Mouse (Mus musculus): Measurements from ENCODE around the gene Ccdc92. TPM values are rescaled to one million over a fixed set of nuclear protein-coding genes. Genes with fewer than 3 reads are reported as not detected.

The Ccdc92 gene
- total and polyA plus RNA-seq, 2 experiments from 2014 or later = 26.1 to 45.4 TPM

- no peak overlapping the region for H3K9ac ChIP-seq
- DNase-seq (no peak), ATAC-seq (no peak)
- no peak overlapping the region for H3K4me3 ChIP-seq (ENCODE audit: low read depth, low read length)
- TF ChIP-seq CTCF (IDR thresholded peaks at IDR 0.05; ENCODE audit: low read depth) = no peak
- no peaks in the 10 kb centered on the region for H3K27me3 ChIP-seq (ENCODE audit: insufficient read depth, low read length)
- H3K27ac ChIP-seq (ENCODE audit: low read depth, low read length) = no peak overlapping the region
- peaks cover 8% of the 10 kb centered on the region; the same call in 1 of the 2 replicates for H3K36me3 ChIP-seq (ENCODE audit: insufficient read depth)
- WGBS = 92% methylated on average over 4 of the region's 4 CpGs
- no peaks in the 10 kb centered on the region for H3K4me1 ChIP-seq (ENCODE audit: insufficient read depth)
- no peak overlapping the region for H3K4me2 ChIP-seq (ENCODE audit: low read depth)
- H3K9me3 ChIP-seq (ENCODE audit: low read length) = no peaks in the 10 kb centered on the region
Observed at GRCm38 (mm10) chr5:124879251-124879650, 17.0 kb upstream of the Ccdc92 start.

DNA sequence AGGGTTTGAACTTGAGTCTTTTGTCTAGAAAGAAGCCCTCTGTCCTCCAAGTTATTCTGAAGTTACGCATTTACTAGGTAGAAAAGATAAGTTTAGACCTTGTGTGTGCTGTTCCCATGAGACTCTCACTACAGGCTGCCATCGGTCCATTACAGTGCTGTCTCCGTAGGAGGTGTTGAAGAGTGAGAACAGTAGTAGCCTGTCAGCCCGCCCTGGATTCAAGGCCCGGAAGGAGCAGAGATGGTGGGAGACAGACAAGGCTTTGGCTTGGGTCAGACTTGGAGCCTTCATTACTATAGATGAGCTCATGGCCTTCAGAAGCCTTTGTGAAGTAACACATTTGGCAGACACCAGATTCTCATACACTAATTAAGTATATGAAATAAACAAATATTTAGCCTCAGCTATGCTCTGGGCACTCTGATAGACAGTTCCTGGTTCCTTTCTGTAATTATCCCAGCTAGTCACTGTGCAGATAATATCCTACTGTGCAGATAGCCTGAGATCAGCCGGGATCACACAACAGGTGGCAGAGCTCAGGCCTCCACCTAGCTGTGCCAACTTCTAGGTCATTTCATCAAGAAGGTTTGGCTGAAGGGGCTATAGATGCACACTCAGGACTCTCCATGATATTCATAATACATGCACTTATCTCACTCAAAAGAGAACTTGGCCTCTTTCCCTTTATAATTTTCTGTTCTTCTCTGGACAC, 11.8 kb upstream of the Ccdc92 start:
- no peak overlapping the region for H3K4me3 ChIP-seq (ENCODE audit: low read depth, low read length)
- WGBS = 81% methylated on average over 6 of the region's 6 CpGs
- DNase-seq = no peak

GRCm38 (mm10) chr5:124873096-124873495, 10.9 kb upstream of the Ccdc92 start:
- H3K4me2 ChIP-seq (ENCODE audit: low read depth) = no peak overlapping the region
- H3K27me3 ChIP-seq (ENCODE audit: insufficient read depth, low read length) = no peaks in the 10 kb centered on the region
- H3K4me3 ChIP-seq (ENCODE audit: low read depth, low read length) = no peak overlapping the region
- H3K27ac ChIP-seq (ENCODE audit: low read depth, low read length) = 0 out of 2 replicates have a peak overlapping the region, but pooled peaks have one; percentile 9
- ATAC-seq (no peak), DNase-seq (no peak)
- no peaks in the 10 kb centered on the region for H3K9me3 ChIP-seq (ENCODE audit: low read length)
- no peak overlapping the region for H3K9ac ChIP-seq
- H3K36me3 ChIP-seq (ENCODE audit: insufficient read depth) = peaks cover 8% of the 10 kb centered on the region; the same call in 1 of the 2 replicates
- no peaks in the 10 kb centered on the region for H3K4me1 ChIP-seq (ENCODE audit: insufficient read depth)
- TF ChIP-seq CTCF (IDR thresholded peaks at IDR 0.05; ENCODE audit: low read depth) = no peak
- WGBS = 80% methylated on average over 3 of the region's 3 CpGs

More for the DNA sequence above, 11.8 kb upstream of the Ccdc92 start:
- Histone ChIP-seq H3K36me3 (ENCODE audit: insufficient read depth) (peaks cover 8% of the 10 kb centered on the region; the same call in 1 of the 2 replicates), H3K4me2 (ENCODE audit: low read depth) (no peak overlapping the region), H3K9ac (no peak overlapping the region), H3K27ac (ENCODE audit: low read depth, low read length) (no peak overlapping the region), H3K27me3 (ENCODE audit: insufficient read depth, low read length) (no peaks in the 10 kb centered on the region), H3K4me1 (ENCODE audit: insufficient read depth) (no peaks in the 10 kb centered on the region), H3K9me3 (ENCODE audit: low read length) (no peaks in the 10 kb centered on the region)
- TF ChIP-seq CTCF (IDR thresholded peaks at IDR 0.05; ENCODE audit: low read depth) = no peak
- no peak for ATAC-seq

- Histone ChIP-seq H3K36me3 (ENCODE audit: insufficient read depth) (peaks cover 13% of the 10 kb centered on the region), H3K4me2 (ENCODE audit: low read depth) (no peak overlapping the region), H3K9me3 (ENCODE audit: low read length) (no peaks in the 10 kb centered on the region), H3K4me3 (ENCODE audit: low read depth, low read length) (no peak overlapping the region), H3K9ac (no peak overlapping the region), H3K27me3 (ENCODE audit: insufficient read depth, low read length) (no peaks in the 10 kb centered on the region), H3K27ac (ENCODE audit: low read depth, low read length) (no peak overlapping the region), H3K4me1 (ENCODE audit: insufficient read depth) (no peaks in the 10 kb centered on the region)
- ATAC-seq (no peak), DNase-seq (no peak)
- WGBS = 40% methylated on average over 2 of the region's 2 CpGs
- TF ChIP-seq CTCF (IDR thresholded peaks at IDR 0.05; ENCODE audit: low read depth) = no peak
Observed at GRCm38 (mm10) chr5:124872033-124872432, 9.8 kb upstream of the Ccdc92 start.

DNA sequence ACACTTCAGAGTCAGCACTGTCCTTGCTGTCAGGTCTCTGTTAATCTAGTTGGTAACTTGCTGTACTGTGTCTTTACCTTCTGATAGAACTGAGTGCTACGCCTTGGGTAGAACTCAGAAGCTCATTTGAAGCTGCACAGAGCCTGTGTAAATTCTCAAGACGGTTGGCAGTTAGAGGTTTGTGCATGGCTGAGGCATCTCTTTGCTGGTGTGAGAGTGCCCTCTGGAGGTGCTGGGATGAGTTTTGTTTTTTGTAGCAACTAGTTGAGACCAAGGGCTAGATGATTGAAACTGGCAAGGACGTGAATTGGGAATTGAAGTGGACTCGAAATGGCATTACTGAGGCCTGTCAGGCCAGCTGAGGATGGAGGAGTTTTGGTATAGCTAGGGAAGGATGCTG, 6.8 kb upstream of the Ccdc92 start:
- 30% methylated on average over 4 of the region's 4 CpGs for WGBS
- peak; percentile 68 for ATAC-seq
- peak; percentile 82 for DNase-seq
- peak; percentile 85 for TF ChIP-seq CTCF (IDR thresholded peaks at IDR 0.05; ENCODE audit: low read depth)
- H3K27ac ChIP-seq (ENCODE audit: low read depth, low read length) = no peak overlapping the region
- no peaks in the 10 kb centered on the region for H3K27me3 ChIP-seq (ENCODE audit: insufficient read depth, low read length)
- H3K4me1 ChIP-seq (ENCODE audit: insufficient read depth) = peaks cover 3% of the 10 kb centered on the region; the same call in 1 of the 2 replicates
- no peak overlapping the region for H3K9ac ChIP-seq
- peaks cover 8% of the 10 kb centered on the region; the same call in 1 of the 2 replicates for H3K36me3 ChIP-seq (ENCODE audit: insufficient read depth)
- H3K4me2 ChIP-seq (ENCODE audit: low read depth) = no peak overlapping the region
- no peaks in the 10 kb centered on the region for H3K9me3 ChIP-seq (ENCODE audit: low read length)
- H3K4me3 ChIP-seq (ENCODE audit: low read depth, low read length) = no peak overlapping the region

DNA sequence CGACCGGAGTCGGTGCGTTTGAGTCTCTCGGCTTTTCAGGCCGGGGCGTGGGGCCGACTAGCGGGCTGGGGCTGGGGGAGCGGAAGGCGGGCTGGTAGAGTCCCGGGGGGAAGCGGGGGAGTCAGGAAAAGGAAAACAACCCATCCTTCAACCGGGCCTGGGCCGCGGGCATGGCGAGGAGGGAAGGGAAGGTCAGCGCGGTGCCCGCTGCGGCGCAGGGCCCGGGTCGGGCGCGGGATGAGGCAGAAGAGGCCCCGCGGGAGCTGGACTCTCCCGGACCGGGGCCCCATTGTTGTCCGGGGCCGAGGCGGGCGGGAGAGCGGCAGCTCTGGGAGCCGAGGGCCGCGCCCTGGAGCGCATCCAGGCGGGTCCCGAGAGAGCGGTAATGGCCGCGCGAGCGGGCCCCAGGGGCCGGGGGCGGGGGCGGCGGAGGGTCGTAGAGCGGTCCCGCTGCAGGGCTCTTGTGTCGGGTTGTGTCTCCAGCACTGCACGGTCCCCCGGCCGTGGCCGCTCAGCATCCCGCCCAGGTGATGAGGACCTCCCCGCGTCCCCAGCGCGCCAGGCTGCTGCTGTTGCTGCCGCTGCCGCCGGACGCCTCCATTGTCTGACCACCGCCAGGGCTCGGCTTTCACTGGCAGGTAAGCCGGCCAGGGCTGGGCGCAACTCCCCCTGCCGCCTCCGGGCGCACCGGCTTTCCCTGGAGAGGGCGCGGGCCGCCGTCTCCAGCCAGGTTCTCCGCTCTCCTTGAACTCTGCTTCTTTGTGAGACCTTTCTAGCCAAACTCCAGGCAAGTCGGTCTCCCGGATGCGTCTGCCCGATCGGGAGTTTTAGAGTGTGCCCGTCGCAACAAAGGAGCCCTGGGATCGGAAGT, 882 bp upstream of the Ccdc92 start:
- 4% methylated on average over 83 of the region's 88 CpGs for WGBS
- H3K4me3 ChIP-seq (ENCODE audit: low read depth, low read length) = peak overlapping the region; percentile 96
- ATAC-seq = peak; percentile 65
- H3K4me2 ChIP-seq (ENCODE audit: low read depth) = peak overlapping the region; percentile 93
- no peak for DNase-seq
- H3K9me3 ChIP-seq (ENCODE audit: low read length) = no peaks in the 10 kb centered on the region
- H3K27me3 ChIP-seq (ENCODE audit: insufficient read depth, low read length) = no peaks in the 10 kb centered on the region
- peak overlapping the region; percentile 84 for H3K9ac ChIP-seq
- H3K27ac ChIP-seq (ENCODE audit: low read depth, low read length) = peak overlapping the region; percentile 84
- H3K4me1 ChIP-seq (ENCODE audit: insufficient read depth) = peaks cover 13% of the 10 kb centered on the region
- TF ChIP-seq CTCF (IDR thresholded peaks at IDR 0.05; ENCODE audit: low read depth) = no peak
- peaks cover 8% of the 10 kb centered on the region; the same call in 1 of the 2 replicates for H3K36me3 ChIP-seq (ENCODE audit: insufficient read depth)

All from forebrain, postnatal 0 days (tissue).